Mouse (Mus musculus) heart, embryonic 16.5 days (tissue): ENCODE data around the gene Slc22a16. TPM values are rescaled to one million over a fixed set of nuclear protein-coding genes. Genes with fewer than 3 reads are reported as not detected.

Experiments used
- ATAC-seq: fragments of 200-750 bp; cut with Nextera tagmentation; replicated peaks from 2 replicates; pipeline ENCODE4 v1.8.0; 2017; ENCODE audit warnings: moderate number of reproducible peaks; ENCODE audit not compliant: insufficient read depth, low FRiP score; ENCODE audit errors: extremely low read depth
- H3K27ac ChIP-seq: fragments of 300-500 bp; sonication (generic); 2 replicates; pipeline ENCODE4 v1.5.1; 2014; ENCODE audit warnings: mild to moderate bottlenecking, low read length, control low read depth, moderate library complexity
- H3K27me3 ChIP-seq: fragments of 300-500 bp; sonication (generic); 2 replicates; pipeline ENCODE4 v1.6.1; 2014; ENCODE audit warnings: low read length, mixed read lengths; ENCODE audit not compliant: control insufficient read depth, insufficient read depth
- H3K36me3 ChIP-seq: fragments of 300-500 bp; sonication (generic); 2 replicates; pipeline ENCODE4 v1.6.1; 2014; ENCODE audit not compliant: control insufficient read depth, insufficient read depth
- H3K4me1 ChIP-seq: fragments of 300-500 bp; sonication (generic); 2 replicates; pipeline ENCODE4 v1.6.1; 2014; ENCODE audit warnings: low read length, mixed read lengths; ENCODE audit not compliant: control insufficient read depth, insufficient read depth
- H3K4me2 ChIP-seq: fragments of 300-500 bp; sonication (generic); 2 replicates; pipeline ENCODE4 v1.6.1; 2014; ENCODE audit warnings: low read depth, mild to moderate bottlenecking, control low read depth, low read length
- H3K4me3 ChIP-seq: fragments of 300-500 bp; sonication (generic); 2 replicates; pipeline ENCODE4 v1.5.1; 2014; ENCODE audit warnings: mild to moderate bottlenecking, control low read depth, low read length
- H3K9ac ChIP-seq: fragments of 300-500 bp; sonication (generic); 2 replicates; pipeline ENCODE4 v1.6.1; 2014; ENCODE audit warnings: low read length, control low read depth
- H3K9me3 ChIP-seq: fragments of 300-500 bp; sonication (generic); replicated peaks from 2 replicates; pipeline ENCODE4 v1.6.1; 2016; ENCODE audit warnings: low read length; ENCODE audit not compliant: control insufficient read depth
- WGBS: fragments of 180-500 bp; shearing (Covaris S2); extraction: QIAGEN DNeasy Blood & Tissue Kit; methylation state at CpG from one replicate; pipeline ENCODE4 v1.1.7; 2014; 5-methylcytosine and 5-hydroxymethylcytosine counted together
- polyA plus RNA-seq: library from polyadenylated mRNA; unstranded; fragments of >200 nt; fragmentation: Nextera tagmentation; extraction: Ambion mirVana; gene quantifications from 2 replicates; pipeline ENCODE4 v1.2.1, GENCODE M21; 2015

Gene Slc22a16
- polyA plus RNA-seq, 1 experiment from 2014 or later: not detected

GRCm38 (mm10) chr10:40583584-40584255 is 13.6 kb downstream of the Slc22a16 start:
- ATAC-seq: no peak
- H3K9ac ChIP-seq: no peak overlapping the region
- 76% methylated on average over 8 of the region's 8 CpGs for WGBS
- H3K27ac ChIP-seq: no peak overlapping the region
- H3K27me3 ChIP-seq: no peaks in the 10 kb centered on the region
- no peak overlapping the region for H3K4me3 ChIP-seq
- H3K4me1 ChIP-seq: no peaks in the 10 kb centered on the region
- peaks cover 6% of the 10 kb centered on the region for H3K9me3 ChIP-seq
- H3K36me3 ChIP-seq: no peaks in the 10 kb centered on the region
- H3K4me2 ChIP-seq: no peak overlapping the region

- WGBS: 56% methylated on average over 7 of the region's 7 CpGs
- Histone ChIP-seq H3K27ac (no peak overlapping the region), H3K9ac (no peak overlapping the region), H3K4me3 (no peak overlapping the region), H3K4me1 (no peaks in the 10 kb centered on the region), H3K27me3 (no peaks in the 10 kb centered on the region), H3K9me3 (no peaks in the 10 kb centered on the region), H3K36me3 (no peaks in the 10 kb centered on the region), H3K4me2 (no peak overlapping the region)
- no peak for ATAC-seq
Observed at GRCm38 (mm10) chr10:40592186-40592585, 22.1 kb downstream of the Slc22a16 start.

- Histone ChIP-seq H3K9ac (no peak overlapping the region), H3K27ac (no peak overlapping the region), H3K4me3 (no peak overlapping the region), H3K4me2 (no peak overlapping the region), H3K9me3 (no peaks in the 10 kb centered on the region; the same call in 1 of the 2 replicates), H3K36me3 (no peaks in the 10 kb centered on the region), H3K27me3 (no peaks in the 10 kb centered on the region), H3K4me1 (no peaks in the 10 kb centered on the region)
- WGBS: 72% methylated on average over 3 of the region's 3 CpGs
- no peak for ATAC-seq
Observed at GRCm38 (mm10) chr10:40597177-40597576, 27.0 kb downstream of the Slc22a16 start.

- H3K9me3 ChIP-seq: peaks cover 11% of the 10 kb centered on the region
- 60% methylated on average over 6 of the region's 6 CpGs for WGBS
- no peak overlapping the region for H3K27ac ChIP-seq
- no peak overlapping the region for H3K4me3 ChIP-seq
- no peaks in the 10 kb centered on the region for H3K4me1 ChIP-seq
- no peak for ATAC-seq
- no peaks in the 10 kb centered on the region for H3K27me3 ChIP-seq
- no peak overlapping the region for H3K4me2 ChIP-seq
- no peaks in the 10 kb centered on the region for H3K36me3 ChIP-seq
- no peak overlapping the region for H3K9ac ChIP-seq
Observed at GRCm38 (mm10) chr10:40604706-40605394, 34.7 kb downstream of the Slc22a16 start.

GRCm38 (mm10) chr10:40617973-40618372 is 47.8 kb downstream of the Slc22a16 start:
- Histone ChIP-seq H3K36me3 (no peaks in the 10 kb centered on the region), H3K9ac (no peak overlapping the region), H3K27me3 (no peaks in the 10 kb centered on the region), H3K4me2 (no peak overlapping the region), H3K4me3 (no peak overlapping the region), H3K9me3 (no peaks in the 10 kb centered on the region), H3K4me1 (no peaks in the 10 kb centered on the region), H3K27ac (no peak overlapping the region)
- ATAC-seq: no peak

- ATAC-seq: no peak
- no peak overlapping the region for H3K9ac ChIP-seq
- H3K36me3 ChIP-seq: no peaks in the 10 kb centered on the region
- H3K4me2 ChIP-seq: no peak overlapping the region
- no peaks in the 10 kb centered on the region for H3K4me1 ChIP-seq
- no peaks in the 10 kb centered on the region for H3K9me3 ChIP-seq
- WGBS: 85% methylated on average over 1 of the region's 1 CpGs
- H3K27me3 ChIP-seq: no peaks in the 10 kb centered on the region
- H3K27ac ChIP-seq: no peak overlapping the region
- no peak overlapping the region for H3K4me3 ChIP-seq
Observed at GRCm38 (mm10) chr10:40619760-40620159, 49.6 kb downstream of the Slc22a16 start.

GRCm38 (mm10) chr10:40629140-40629539 is 59.0 kb downstream of the Slc22a16 start:
- H3K4me2 ChIP-seq: peak overlapping the region; percentile 55
- peak overlapping the region; percentile 95 for H3K27ac ChIP-seq
- no peak for ATAC-seq

GRCm38 (mm10) chr10:40629656-40630311 is 59.6 kb downstream of the Slc22a16 start, which contains the start of gene Ddo:
Ddo (plus strand) TSS chr10:40630011.
- peak; percentile 95 for ATAC-seq
- no peaks in the 10 kb centered on the region for H3K36me3 ChIP-seq
- WGBS: 26% methylated on average over 8 of the region's 8 CpGs

More at GRCm38 (mm10) chr10:40629140-40629539, 59.0 kb downstream of the Slc22a16 start:
- H3K4me1 ChIP-seq: 0 out of 2 replicates have a peak, but pooled peaks cover 2% of the 10 kb centered on the region
- H3K9ac ChIP-seq: peak overlapping the region; percentile 48; the same call in 1 of the 2 replicates
- H3K9me3 ChIP-seq: no peaks in the 10 kb centered on the region; the same call in none of the 2 replicates
- H3K4me3 ChIP-seq: no peak overlapping the region
- WGBS: 78% methylated on average over 7 of the region's 7 CpGs
- no peaks in the 10 kb centered on the region for H3K36me3 ChIP-seq
- no peaks in the 10 kb centered on the region for H3K27me3 ChIP-seq

More at GRCm38 (mm10) chr10:40629656-40630311, 59.6 kb downstream of the Slc22a16 start, which contains the start of gene Ddo:
- Histone ChIP-seq H3K4me1 (0 out of 2 replicates have a peak, but pooled peaks cover 2% of the 10 kb centered on the region), H3K9me3 (no peaks in the 10 kb centered on the region; the same call in none of the 2 replicates), H3K27me3 (no peaks in the 10 kb centered on the region), H3K4me2 (peak within 1 kb of the TSS; percentile 55), H3K9ac (peak within 1 kb of the TSS; percentile 60), H3K27ac (peak within 1 kb of the TSS; percentile 95), H3K4me3 (peak within 1 kb of the TSS; percentile 46)
